Mouse (Mus musculus) hindbrain, postnatal 0 days (tissue): ENCODE data around the gene Boc. TPM values are rescaled to one million over a fixed set of nuclear protein-coding genes. Genes with fewer than 3 reads are reported as not detected.

Experiments used
- ATAC-seq: fragments of 200-750 bp; cut with Nextera tagmentation; 2 replicates; pipeline ENCODE4 v1.8.0; 2017; ENCODE audit warnings: mild to moderate bottlenecking, moderate TSS enrichment, moderate library complexity
- DNase-seq: peaks from one replicate; pipeline ENCODE4 v3.0.0-alpha.2; 2015; ENCODE audit warnings: low spot score
- H3K27ac ChIP-seq: fragments of 300-500 bp; sonication (generic); 2 replicates; pipeline ENCODE4 v1.5.1; 2014; ENCODE audit warnings: mild to moderate bottlenecking
- H3K27me3 ChIP-seq: fragments of 300-500 bp; sonication (generic); 2 replicates; pipeline ENCODE4 v1.6.1; 2014; ENCODE audit warnings: low read length, mixed read lengths; ENCODE audit not compliant: insufficient read depth
- H3K36me3 ChIP-seq: fragments of 300-500 bp; sonication (generic); 2 replicates; pipeline ENCODE4 v1.6.1; 2014; ENCODE audit warnings: low read length, mixed read lengths; ENCODE audit not compliant: insufficient read depth
- H3K4me1 ChIP-seq: fragments of 300-500 bp; sonication (generic); 2 replicates; pipeline ENCODE4 v1.6.1; 2014; ENCODE audit warnings: antibody characterized with exemption, low read length, mixed read lengths; ENCODE audit not compliant: insufficient read depth
- H3K4me2 ChIP-seq: fragments of 300-500 bp; sonication (generic); 2 replicates; pipeline ENCODE4 v1.6.1; 2014; ENCODE audit warnings: low read depth, mild to moderate bottlenecking, low read length, moderate library complexity, mixed read lengths
- H3K4me3 ChIP-seq: fragments of 300-500 bp; sonication (generic); 2 replicates; pipeline ENCODE4 v1.5.1; 2014; ENCODE audit warnings: low read length
- H3K9ac ChIP-seq: fragments of 300-500 bp; sonication (generic); replicated peaks from 2 replicates; pipeline ENCODE4 v1.6.1; 2014; ENCODE audit warnings: mild to moderate bottlenecking, low read length, moderate library complexity, mixed read lengths
- H3K9me3 ChIP-seq: fragments of 300-500 bp; sonication (generic); 2 replicates; pipeline ENCODE4 v1.6.1; 2016; ENCODE audit warnings: low read length, mixed read lengths
- CTCF ChIP-seq: IDR thresholded peaks from 2 replicates; pipeline ENCODE4 v1.5.1; 2016; ENCODE audit warnings: antibody characterized with exemption, control low read depth, low read depth
- WGBS: fragments of 180-500 bp; shearing (Covaris S2); extraction: QIAGEN DNeasy Blood & Tissue Kit; methylation state at CpG from one replicate; pipeline ENCODE4 v1.1.7; 2014; 5-methylcytosine and 5-hydroxymethylcytosine counted together
- polyA plus RNA-seq: library from polyadenylated mRNA; unstranded; fragments of >200 nt; fragmentation: Nextera tagmentation; extraction: Ambion mirVana; gene quantifications from 2 replicates; pipeline ENCODE4 v1.2.1, GENCODE M21; 2015
- total RNA-seq: library from RNA; depleted of rRNA; stranded (reverse); fragments of >200 nt; gene quantifications from 2 replicates; pipeline ENCODE4 v1.2.3, GENCODE M21; 2014

Boc gene
- total and polyA plus RNA-seq, 2 experiments from 2014 or later = 6.8 to 45.5 TPM

- no peak for TF ChIP-seq CTCF
- Histone ChIP-seq H3K4me3 (no peak overlapping the region), H3K4me1 (peaks cover 26% of the 10 kb centered on the region), H3K36me3 (no peaks in the 10 kb centered on the region), H3K9ac (no peak overlapping the region), H3K27ac (peak overlapping the region; percentile 66; the same call in 1 of the 2 replicates), H3K27me3 (no peaks in the 10 kb centered on the region), H3K9me3 (no peaks in the 10 kb centered on the region), H3K4me2 (0 out of 2 replicates have a peak overlapping the region, but pooled peaks have one; percentile 20)
- no peak for DNase-seq
- peak; percentile 50 for ATAC-seq
- 38% methylated on average over 16 of the region's 16 CpGs for WGBS
Observed at GRCm38 (mm10) chr16:44538401-44539395, 20.0 kb downstream of the Boc start.

GRCm38 (mm10) chr16:44534122-44534521 is 24.6 kb downstream of the Boc start:
- Histone ChIP-seq H3K4me3 (no peak overlapping the region), H3K9me3 (no peaks in the 10 kb centered on the region), H3K4me2 (no peak overlapping the region), H3K4me1 (peaks cover 31% of the 10 kb centered on the region), H3K27me3 (no peaks in the 10 kb centered on the region), H3K36me3 (no peaks in the 10 kb centered on the region), H3K27ac (no peak overlapping the region), H3K9ac (no peak overlapping the region)
- ATAC-seq (no peak), DNase-seq (no peak)
- WGBS = 25% methylated on average over 7 of the region's 7 CpGs
- TF ChIP-seq CTCF = no peak

DNA sequence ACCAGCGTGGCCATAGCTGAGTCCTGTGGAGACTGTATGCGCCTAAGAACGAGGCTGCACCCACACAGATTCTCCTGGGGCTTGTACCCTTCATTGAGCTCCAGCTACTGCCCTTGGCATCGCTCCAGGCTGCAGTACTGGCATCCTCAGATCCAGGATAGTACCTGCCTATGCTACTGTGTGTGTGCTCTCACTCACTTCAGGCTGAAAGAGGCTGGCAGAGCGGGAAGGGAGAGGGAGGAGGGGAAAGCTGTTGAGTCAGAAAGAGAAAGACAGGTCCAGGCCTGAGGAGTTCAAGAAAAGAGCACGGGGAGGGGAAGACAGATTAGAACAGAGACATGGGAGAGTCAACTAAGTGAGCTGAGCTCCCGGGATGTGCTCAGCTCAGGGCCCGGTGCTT is 25.2 kb downstream of the Boc start:
- Histone ChIP-seq H3K9me3 (no peaks in the 10 kb centered on the region), H3K4me3 (no peak overlapping the region), H3K9ac (no peak overlapping the region), H3K36me3 (no peaks in the 10 kb centered on the region), H3K4me2 (peak overlapping the region; percentile 35; the same call in 1 of the 2 replicates), H3K27me3 (no peaks in the 10 kb centered on the region), H3K27ac (peak overlapping the region; percentile 38; the same call in 1 of the 2 replicates), H3K4me1 (peaks cover 31% of the 10 kb centered on the region)
- no peak for TF ChIP-seq CTCF
- no peak for ATAC-seq
- 32% methylated on average over 8 of the region's 8 CpGs for WGBS
- DNase-seq = no peak

DNA sequence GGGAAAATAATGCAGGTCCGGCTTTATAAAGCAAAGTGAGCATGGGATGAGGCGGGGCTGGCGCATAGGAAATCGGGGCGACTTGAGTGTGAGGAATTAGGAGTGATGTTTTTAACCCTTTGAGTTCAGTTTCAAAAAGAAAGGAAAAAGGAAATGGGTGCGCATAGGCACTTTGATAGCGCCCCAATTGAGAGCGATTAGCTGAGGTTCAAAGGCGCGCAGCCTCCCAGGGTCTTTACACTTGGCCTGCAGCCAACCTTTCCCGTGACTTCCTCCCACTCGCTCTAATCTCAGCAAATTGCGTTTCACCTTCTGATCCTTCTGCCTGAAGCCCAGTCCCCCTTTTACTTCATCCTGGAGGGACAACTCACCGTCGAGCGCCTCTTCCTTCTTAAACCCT is 25.8 kb downstream of the Boc start:
- 42% methylated on average over 16 of the region's 16 CpGs for WGBS
- Histone ChIP-seq H3K36me3 (no peaks in the 10 kb centered on the region), H3K27ac (peak overlapping the region; percentile 38), H3K4me3 (no peak overlapping the region; the same call in 1 of the 2 replicates), H3K9ac (no peak overlapping the region), H3K9me3 (no peaks in the 10 kb centered on the region), H3K4me1 (peaks cover 29% of the 10 kb centered on the region), H3K4me2 (peak overlapping the region; percentile 35), H3K27me3 (no peaks in the 10 kb centered on the region)
- no peak for TF ChIP-seq CTCF
- DNase-seq = no peak
- ATAC-seq = no peak

DNA sequence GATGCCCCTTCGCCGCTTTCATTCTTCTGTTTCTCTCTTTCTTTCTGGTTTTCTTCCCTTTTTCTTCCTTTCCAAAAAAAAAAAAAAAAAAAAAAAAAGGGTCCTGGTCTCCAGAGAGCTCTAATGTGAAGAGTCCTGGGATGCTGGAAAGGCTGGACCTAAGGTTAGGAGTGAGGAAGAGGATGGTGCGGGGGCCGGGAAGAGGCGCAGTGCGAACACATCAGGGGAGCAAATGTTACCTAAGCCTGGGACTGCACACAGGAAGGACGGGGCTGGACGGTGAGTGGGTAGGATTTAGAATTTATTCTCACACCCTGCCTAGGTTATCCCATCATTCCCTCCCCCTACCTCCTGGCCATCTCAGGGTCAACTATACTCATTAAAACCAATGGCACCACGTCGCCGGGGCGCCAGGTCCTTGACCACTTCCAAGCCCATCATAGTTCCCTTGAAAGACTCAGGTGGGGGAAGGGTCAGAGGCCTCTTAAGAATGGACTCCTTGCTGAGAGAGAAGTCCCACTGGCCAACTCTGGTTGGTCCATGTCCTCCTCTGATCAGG is 27.4 kb downstream of the Boc start:
- Histone ChIP-seq H3K4me2 (peak overlapping the region; percentile 57), H3K27me3 (no peaks in the 10 kb centered on the region), H3K4me3 (peak overlapping the region; percentile 21), H3K4me1 (peaks cover 43% of the 10 kb centered on the region), H3K9ac (peak overlapping the region; percentile 46; the same call in 1 of the 2 replicates), H3K9me3 (no peaks in the 10 kb centered on the region), H3K36me3 (no peaks in the 10 kb centered on the region), H3K27ac (peak overlapping the region; percentile 80)
- 8% methylated on average over 12 of the region's 12 CpGs for WGBS
- DNase-seq (no peak), ATAC-seq (peak; percentile 24; the same call in 1 of the 2 replicates)
- no peak for TF ChIP-seq CTCF

DNA sequence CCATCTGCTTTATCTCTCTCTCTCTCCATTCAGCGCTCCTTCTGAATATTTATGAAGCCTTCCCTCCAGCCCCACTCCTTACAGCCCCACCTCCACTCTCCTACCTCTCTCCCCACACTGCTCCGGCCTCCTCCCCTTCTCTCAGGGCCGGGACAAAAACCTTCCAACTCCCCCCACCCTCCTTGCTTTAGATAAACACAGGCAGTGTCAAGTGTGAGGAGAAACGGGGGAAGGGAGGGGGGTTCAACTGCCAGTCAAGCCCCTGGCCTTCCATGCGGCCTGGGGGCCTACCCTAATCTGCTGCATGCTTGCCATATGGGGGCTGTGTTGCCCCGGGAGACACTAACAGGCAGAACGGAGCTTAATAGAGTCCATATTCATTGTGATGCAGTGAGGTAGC is 27.9 kb downstream of the Boc start:
- Histone ChIP-seq H3K27ac (peak overlapping the region; percentile 80), H3K36me3 (no peaks in the 10 kb centered on the region), H3K4me2 (peak overlapping the region; percentile 57), H3K9me3 (no peaks in the 10 kb centered on the region), H3K4me3 (peak overlapping the region; percentile 21), H3K27me3 (no peaks in the 10 kb centered on the region), H3K4me1 (peaks cover 44% of the 10 kb centered on the region), H3K9ac (peak overlapping the region; percentile 46; the same call in 1 of the 2 replicates)
- DNase-seq = peak; percentile 91
- WGBS = 4% methylated on average over 7 of the region's 7 CpGs
- peak; percentile 93 for ATAC-seq
- no peak for TF ChIP-seq CTCF
